Mouse (Mus musculus): ENCODE measurements at regions not wholly inside any gene's neighbourhood (a gene's known extent, or its start where the extent isn't known, plus 50 kb on each side); places are given as distances from the start of the nearest gene placed in this dataset.

DNA sequence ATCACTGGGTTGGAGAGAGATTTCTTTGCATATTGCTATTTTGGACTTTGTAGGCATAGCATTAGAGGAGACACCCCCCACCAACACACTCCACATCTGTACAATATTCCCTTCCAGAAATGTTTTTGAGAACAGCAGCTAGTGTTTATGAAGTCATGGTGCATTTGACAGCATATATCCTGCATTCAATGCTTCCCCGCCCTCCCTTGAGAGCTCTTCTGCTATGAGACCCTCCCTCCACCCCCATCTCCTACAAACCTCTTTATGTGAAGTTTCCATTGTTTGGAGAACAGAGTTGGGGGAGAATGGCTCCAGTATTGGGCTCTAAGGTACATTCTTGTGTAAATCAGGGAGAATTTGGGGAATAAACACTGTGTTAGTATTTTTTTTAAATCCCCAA is 252.9 kb upstream of the Auts2 start:
- Histone ChIP-seq H3K4me1 (ENCODE audit: control insufficient read depth, insufficient read depth, low read length) (no peaks in the 10 kb centered on the region), H3K27ac (ENCODE audit: low read length) (no peak overlapping the region), H3K36me3 (ENCODE audit: control insufficient read depth, insufficient read depth, low read length) (no peaks in the 10 kb centered on the region), H3K4me2 (replicated peaks; ENCODE audit: low read depth, low read length) (no peak overlapping the region), H3K9ac (replicated peaks; ENCODE audit: low read depth, low read length) (no peak overlapping the region), H3K9me3 (ENCODE audit: control insufficient read depth, low read depth, low read length) (peaks cover 4% of the 10 kb centered on the region; the same call in 1 of the 2 replicates), H3K27me3 (ENCODE audit: control insufficient read depth, insufficient read depth, low read length) (no peaks in the 10 kb centered on the region), H3K4me3 (ENCODE audit: low read depth, low read length) (no peak overlapping the region)
- no peak for ATAC-seq (ENCODE audit: insufficient number of reproducible peaks, insufficient read depth, low FRiP score, low read depth)
- 88% methylated on average over 1 of the region's 1 CpGs for WGBS

- H3K4me3 ChIP-seq (ENCODE audit: low read depth, low read length) = no peak overlapping the region
- no peak for ATAC-seq (ENCODE audit: insufficient number of reproducible peaks, insufficient read depth, low FRiP score, low read depth)
- no peak overlapping the region for H3K4me2 ChIP-seq (replicated peaks; ENCODE audit: low read depth, low read length)
- H3K27ac ChIP-seq (ENCODE audit: low read length) = no peak overlapping the region
- H3K9ac ChIP-seq (replicated peaks; ENCODE audit: low read depth, low read length) = no peak overlapping the region
- no peaks in the 10 kb centered on the region for H3K36me3 ChIP-seq (ENCODE audit: control insufficient read depth, insufficient read depth, low read length)
- H3K27me3 ChIP-seq (ENCODE audit: control insufficient read depth, insufficient read depth, low read length) = no peaks in the 10 kb centered on the region
- peaks cover 4% of the 10 kb centered on the region; the same call in 1 of the 2 replicates for H3K9me3 ChIP-seq (ENCODE audit: control insufficient read depth, low read depth, low read length)
- WGBS = 58% methylated on average over 5 of the region's 5 CpGs
- H3K4me1 ChIP-seq (ENCODE audit: control insufficient read depth, insufficient read depth, low read length) = no peaks in the 10 kb centered on the region
Observed at GRCm38 (mm10) chr5:132792484-132792883, 249.3 kb upstream of the Auts2 start.

DNA sequence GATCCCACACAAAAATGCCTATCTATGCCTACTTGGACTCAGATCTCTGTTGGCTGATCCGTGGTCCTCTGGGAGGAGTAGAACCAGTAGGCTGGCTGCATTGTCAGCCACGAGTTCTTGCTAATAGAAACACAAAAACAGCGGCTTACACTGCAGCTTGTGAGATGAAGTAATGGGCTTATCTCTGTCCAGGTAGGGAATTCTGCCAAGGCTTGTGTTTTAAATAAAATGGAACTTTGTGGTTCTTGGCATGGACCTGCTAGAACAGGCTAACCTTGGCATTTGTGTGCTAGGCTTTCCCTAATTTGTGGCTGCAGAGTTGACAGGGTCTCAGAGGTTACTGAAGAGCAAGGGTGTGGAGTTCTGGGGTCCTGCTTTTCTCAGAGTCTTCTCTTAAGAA is 242.1 kb upstream of the Auts2 start:
- Histone ChIP-seq H3K27ac (ENCODE audit: low read length) (no peak overlapping the region), H3K4me2 (replicated peaks; ENCODE audit: low read depth, low read length) (no peak overlapping the region), H3K36me3 (ENCODE audit: control insufficient read depth, insufficient read depth, low read length) (no peaks in the 10 kb centered on the region), H3K4me3 (ENCODE audit: low read depth, low read length) (no peak overlapping the region), H3K9me3 (ENCODE audit: control insufficient read depth, low read depth, low read length) (no peaks in the 10 kb centered on the region), H3K27me3 (ENCODE audit: control insufficient read depth, insufficient read depth, low read length) (0 out of 2 replicates have a peak, but pooled peaks cover 3% of the 10 kb centered on the region), H3K4me1 (ENCODE audit: control insufficient read depth, insufficient read depth, low read length) (no peaks in the 10 kb centered on the region), H3K9ac (replicated peaks; ENCODE audit: low read depth, low read length) (no peak overlapping the region)
- 65% methylated on average over 3 of the region's 3 CpGs for WGBS
- ATAC-seq (ENCODE audit: insufficient number of reproducible peaks, insufficient read depth, low FRiP score, low read depth) = no peak

- H3K9ac ChIP-seq (replicated peaks; ENCODE audit: low read depth, low read length) = no peak overlapping the region
- H3K4me1 ChIP-seq (ENCODE audit: control insufficient read depth, insufficient read depth, low read length) = no peaks in the 10 kb centered on the region
- no peaks in the 10 kb centered on the region for H3K36me3 ChIP-seq (ENCODE audit: control insufficient read depth, insufficient read depth, low read length)
- no peak overlapping the region for H3K4me2 ChIP-seq (replicated peaks; ENCODE audit: low read depth, low read length)
- no peaks in the 10 kb centered on the region for H3K9me3 ChIP-seq (ENCODE audit: control insufficient read depth, low read depth, low read length)
- no peak for ATAC-seq (ENCODE audit: insufficient number of reproducible peaks, insufficient read depth, low FRiP score, low read depth)
- no peak overlapping the region for H3K4me3 ChIP-seq (ENCODE audit: low read depth, low read length)
- H3K27me3 ChIP-seq (ENCODE audit: control insufficient read depth, insufficient read depth, low read length) = 0 out of 2 replicates have a peak, but pooled peaks cover 3% of the 10 kb centered on the region
- WGBS = 70% methylated on average over 4 of the region's 4 CpGs
- no peak overlapping the region for H3K27ac ChIP-seq (ENCODE audit: low read length)
Observed at GRCm38 (mm10) chr5:132784791-132785190, 241.6 kb upstream of the Auts2 start.

DNA sequence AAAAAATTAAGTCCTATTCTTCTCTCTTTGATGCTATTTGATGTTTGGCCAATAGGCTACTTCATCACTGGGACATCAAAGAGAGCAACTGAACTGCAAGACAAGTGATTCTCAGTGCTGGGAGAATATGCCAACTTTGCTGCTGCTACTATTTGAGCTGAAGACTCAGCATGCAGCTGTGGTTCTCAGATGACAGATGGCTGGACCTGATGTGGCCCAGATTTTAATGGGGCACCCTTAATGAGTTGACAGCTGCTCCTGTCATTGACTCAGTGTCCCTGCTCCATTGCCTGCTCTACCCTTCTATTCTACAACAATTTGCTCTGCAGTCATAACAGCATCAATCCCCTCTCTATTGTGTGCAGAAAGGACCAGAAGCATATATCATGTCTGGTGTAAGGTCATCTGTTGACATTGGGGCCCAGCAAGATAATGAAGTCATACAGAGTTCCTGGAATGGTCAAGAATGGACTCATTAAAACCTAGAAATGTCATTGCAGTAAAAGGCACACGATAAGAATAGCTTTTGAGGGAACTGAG is 231.1 kb upstream of the Auts2 start:
- 65% methylated on average over 1 of the region's 1 CpGs for WGBS
- no peak overlapping the region for H3K4me2 ChIP-seq (replicated peaks; ENCODE audit: low read depth, low read length)
- ATAC-seq (ENCODE audit: insufficient number of reproducible peaks, insufficient read depth, low FRiP score, low read depth) = no peak
- no peaks in the 10 kb centered on the region for H3K36me3 ChIP-seq (ENCODE audit: control insufficient read depth, insufficient read depth, low read length)
- no peak overlapping the region for H3K4me3 ChIP-seq (ENCODE audit: low read depth, low read length)
- H3K9ac ChIP-seq (replicated peaks; ENCODE audit: low read depth, low read length) = no peak overlapping the region
- no peaks in the 10 kb centered on the region for H3K4me1 ChIP-seq (ENCODE audit: control insufficient read depth, insufficient read depth, low read length)
- no peak overlapping the region for H3K27ac ChIP-seq (ENCODE audit: low read length)
- no peaks in the 10 kb centered on the region for H3K27me3 ChIP-seq (ENCODE audit: control insufficient read depth, insufficient read depth, low read length)
- no peaks in the 10 kb centered on the region; the same call in 1 of the 2 replicates for H3K9me3 ChIP-seq (ENCODE audit: control insufficient read depth, low read depth, low read length)

DNA sequence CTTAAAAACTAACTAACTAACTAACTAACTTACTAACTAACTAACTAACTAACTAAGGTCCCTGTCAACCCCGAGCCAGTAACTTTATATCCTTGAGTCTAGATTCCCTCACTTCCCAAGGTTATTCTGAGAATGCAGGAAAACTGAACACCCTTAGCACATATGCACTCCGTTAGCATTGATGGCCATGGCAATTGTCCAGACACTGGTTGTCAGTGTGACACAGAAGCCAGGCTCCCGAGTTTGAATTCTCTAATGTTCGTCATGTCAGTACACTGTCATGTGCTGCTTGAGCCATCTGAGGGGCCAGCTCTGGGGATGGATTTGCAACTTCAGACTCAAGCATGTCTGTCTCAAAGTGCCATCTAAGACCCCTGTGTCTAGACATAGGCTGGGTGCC is 217.3 kb upstream of the Auts2 start:
- Histone ChIP-seq H3K4me1 (ENCODE audit: control insufficient read depth, insufficient read depth, low read length) (no peaks in the 10 kb centered on the region), H3K36me3 (ENCODE audit: control insufficient read depth, insufficient read depth, low read length) (no peaks in the 10 kb centered on the region), H3K27ac (ENCODE audit: low read length) (no peak overlapping the region), H3K4me3 (ENCODE audit: low read depth, low read length) (no peak overlapping the region), H3K4me2 (replicated peaks; ENCODE audit: low read depth, low read length) (no peak overlapping the region), H3K9me3 (ENCODE audit: control insufficient read depth, low read depth, low read length) (no peaks in the 10 kb centered on the region), H3K9ac (replicated peaks; ENCODE audit: low read depth, low read length) (no peak overlapping the region), H3K27me3 (ENCODE audit: control insufficient read depth, insufficient read depth, low read length) (no peaks in the 10 kb centered on the region)
- ATAC-seq (ENCODE audit: insufficient number of reproducible peaks, insufficient read depth, low FRiP score, low read depth) = no peak
- 64% methylated on average over 4 of the region's 4 CpGs for WGBS

DNA sequence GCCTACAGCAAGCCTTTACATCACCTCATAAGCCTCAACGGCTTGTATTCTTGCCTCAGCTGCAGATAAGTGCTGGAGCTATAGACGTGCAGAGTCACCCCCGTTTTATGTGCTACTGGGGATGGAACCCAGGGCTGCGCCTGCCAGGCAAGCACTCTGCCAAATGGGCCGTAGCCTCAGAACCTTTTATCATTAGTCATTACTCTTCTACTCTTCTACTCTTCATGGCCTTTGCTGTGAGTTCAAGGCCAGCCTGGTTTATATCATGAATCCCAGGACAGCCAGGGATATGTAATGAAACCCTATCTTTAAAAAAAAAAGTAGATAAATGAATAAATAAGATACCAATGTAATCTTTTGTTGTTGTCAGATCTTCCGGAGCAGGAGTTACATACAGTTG is 216.6 kb upstream of the Auts2 start:
- no peaks in the 10 kb centered on the region for H3K36me3 ChIP-seq (ENCODE audit: control insufficient read depth, insufficient read depth, low read length)
- 69% methylated on average over 6 of the region's 6 CpGs for WGBS
- no peak overlapping the region for H3K4me2 ChIP-seq (replicated peaks; ENCODE audit: low read depth, low read length)
- H3K9me3 ChIP-seq (ENCODE audit: control insufficient read depth, low read depth, low read length) = no peaks in the 10 kb centered on the region
- no peak overlapping the region for H3K9ac ChIP-seq (replicated peaks; ENCODE audit: low read depth, low read length)
- H3K4me1 ChIP-seq (ENCODE audit: control insufficient read depth, insufficient read depth, low read length) = no peaks in the 10 kb centered on the region
- H3K27ac ChIP-seq (ENCODE audit: low read length) = no peak overlapping the region
- H3K4me3 ChIP-seq (ENCODE audit: low read depth, low read length) = no peak overlapping the region
- ATAC-seq (ENCODE audit: insufficient number of reproducible peaks, insufficient read depth, low FRiP score, low read depth) = no peak
- H3K27me3 ChIP-seq (ENCODE audit: control insufficient read depth, insufficient read depth, low read length) = no peaks in the 10 kb centered on the region

GRCm38 (mm10) chr5:132758941-132759340 is 215.8 kb upstream of the Auts2 start:
- Histone ChIP-seq H3K27me3 (ENCODE audit: control insufficient read depth, insufficient read depth, low read length) (no peaks in the 10 kb centered on the region), H3K4me3 (ENCODE audit: low read depth, low read length) (no peak overlapping the region), H3K4me2 (replicated peaks; ENCODE audit: low read depth, low read length) (no peak overlapping the region), H3K9ac (replicated peaks; ENCODE audit: low read depth, low read length) (no peak overlapping the region), H3K36me3 (ENCODE audit: control insufficient read depth, insufficient read depth, low read length) (no peaks in the 10 kb centered on the region), H3K4me1 (ENCODE audit: control insufficient read depth, insufficient read depth, low read length) (no peaks in the 10 kb centered on the region), H3K27ac (ENCODE audit: low read length) (no peak overlapping the region), H3K9me3 (ENCODE audit: control insufficient read depth, low read depth, low read length) (no peaks in the 10 kb centered on the region)
- WGBS = 87% methylated on average over 10 of the region's 10 CpGs
- no peak for ATAC-seq (ENCODE audit: insufficient number of reproducible peaks, insufficient read depth, low FRiP score, low read depth)

- Histone ChIP-seq H3K4me2 (replicated peaks; ENCODE audit: low read depth, low read length) (no peak overlapping the region), H3K27me3 (ENCODE audit: control insufficient read depth, insufficient read depth, low read length) (no peaks in the 10 kb centered on the region), H3K27ac (ENCODE audit: low read length) (no peak overlapping the region), H3K9me3 (ENCODE audit: control insufficient read depth, low read depth, low read length) (no peaks in the 10 kb centered on the region), H3K4me1 (ENCODE audit: control insufficient read depth, insufficient read depth, low read length) (no peaks in the 10 kb centered on the region), H3K4me3 (ENCODE audit: low read depth, low read length) (no peak overlapping the region), H3K9ac (replicated peaks; ENCODE audit: low read depth, low read length) (no peak overlapping the region), H3K36me3 (ENCODE audit: control insufficient read depth, insufficient read depth, low read length) (no peaks in the 10 kb centered on the region)
- WGBS = 70% methylated on average over 5 of the region's 5 CpGs
- ATAC-seq (ENCODE audit: insufficient number of reproducible peaks, insufficient read depth, low FRiP score, low read depth) = no peak
Observed at GRCm38 (mm10) chr5:132737966-132738365, 194.8 kb upstream of the Auts2 start.
